Mouse (Mus musculus) regulatory T cell (primary cell): Measurements from ENCODE around the gene Gm20532.

Experiments
- in situ Hi-C: fragments of 300-600 bp; cut with MboI, MseI; formaldehyde crosslinking; loops from one replicate; pipeline ENCODE4 v1.15.1; 2025; ENCODE audit warnings: high pct_unique_total_duplicates

Gene Gm20532

DNA sequence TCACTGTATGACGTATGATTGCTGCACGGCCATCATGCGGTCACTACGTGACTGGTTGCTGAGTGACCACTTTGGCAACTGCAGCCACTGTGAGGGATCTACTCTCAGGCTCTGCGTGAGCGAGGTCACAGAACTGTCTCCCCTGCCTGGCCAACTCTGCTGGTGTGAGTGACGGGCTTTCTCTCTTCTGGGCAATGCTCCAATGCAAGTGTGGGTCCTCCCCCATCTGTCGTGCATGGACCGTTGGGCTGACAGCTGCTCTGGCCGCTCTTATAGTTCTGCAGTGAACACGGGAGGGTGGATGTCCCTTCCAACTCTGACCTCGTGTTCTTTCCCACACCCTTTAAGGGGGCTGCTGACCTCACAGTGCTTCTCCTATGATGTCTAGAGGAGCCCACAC, 13.0 kb upstream of the Gm20532 start:
- in situ Hi-C loops = no loop called here

DNA sequence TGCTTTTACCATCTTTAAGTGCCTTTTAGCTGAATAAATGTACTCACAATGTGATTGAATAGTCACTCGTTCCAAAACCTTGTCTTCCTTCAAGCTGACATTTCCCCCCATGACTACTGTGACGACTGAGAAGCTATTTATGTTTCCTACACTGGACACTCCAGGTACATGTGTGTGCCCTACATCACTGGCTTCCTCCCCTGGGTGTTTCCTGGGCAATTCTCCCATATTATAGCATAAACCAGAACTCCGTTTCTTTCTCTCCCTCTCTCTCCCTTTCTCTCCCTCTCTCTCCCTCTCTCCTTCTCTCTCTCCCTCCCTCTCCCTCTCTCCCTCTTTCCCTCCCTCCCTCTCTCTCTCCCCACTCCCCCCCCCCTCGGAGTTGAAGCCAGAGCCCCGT, 12.6 kb upstream of the Gm20532 start:
- in situ Hi-C loops = no loop called here

GRCm38 (mm10) chr2:26574862-26575261, 11.6 kb upstream of the Gm20532 start:
- in situ Hi-C loops = no loop called here

GRCm38 (mm10) chr2:26575378-26575777, 11.1 kb upstream of the Gm20532 start:
- in situ Hi-C loops = no loop called here

DNA sequence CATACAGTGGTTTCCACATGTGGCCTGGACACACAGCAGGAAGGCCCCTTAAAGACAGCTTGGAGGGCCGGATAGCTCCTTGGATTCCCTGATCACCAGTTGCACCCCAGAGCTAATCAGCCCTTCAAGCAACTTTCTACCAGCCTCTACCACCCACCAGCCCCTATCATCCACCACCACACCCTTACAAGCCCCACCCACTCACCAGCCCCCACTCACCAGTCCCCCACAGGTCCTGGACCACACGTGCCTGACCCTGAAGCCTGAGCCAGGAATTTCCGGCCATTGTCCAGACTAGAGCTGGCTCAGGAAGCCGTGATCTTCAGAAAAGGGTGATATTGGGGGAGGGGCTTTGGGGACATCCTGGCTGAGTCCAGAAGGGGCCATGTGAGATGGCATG, 10.6 kb upstream of the Gm20532 start:
- in situ Hi-C loops = no loop called here

DNA sequence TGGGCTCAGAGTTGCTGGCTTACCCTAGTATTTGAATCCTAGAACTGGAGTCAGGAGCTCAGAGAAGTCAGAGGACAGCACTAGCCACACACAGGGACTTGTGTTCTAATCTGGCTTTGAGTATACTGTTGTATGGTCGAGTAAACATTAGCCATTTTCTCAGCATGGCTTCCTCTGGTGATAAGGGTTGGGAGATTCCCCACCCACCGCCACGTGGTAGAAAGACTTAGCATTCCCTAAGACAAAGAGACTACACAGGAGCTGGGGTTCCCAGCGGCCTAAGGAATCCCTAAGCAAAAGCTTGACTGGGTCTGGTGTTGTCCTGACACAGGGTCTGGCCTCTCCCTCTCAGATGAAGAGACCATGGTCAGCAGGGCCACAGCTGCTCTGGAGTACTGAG, 10.0 kb upstream of the Gm20532 start:
- in situ Hi-C loops = no loop called here

DNA sequence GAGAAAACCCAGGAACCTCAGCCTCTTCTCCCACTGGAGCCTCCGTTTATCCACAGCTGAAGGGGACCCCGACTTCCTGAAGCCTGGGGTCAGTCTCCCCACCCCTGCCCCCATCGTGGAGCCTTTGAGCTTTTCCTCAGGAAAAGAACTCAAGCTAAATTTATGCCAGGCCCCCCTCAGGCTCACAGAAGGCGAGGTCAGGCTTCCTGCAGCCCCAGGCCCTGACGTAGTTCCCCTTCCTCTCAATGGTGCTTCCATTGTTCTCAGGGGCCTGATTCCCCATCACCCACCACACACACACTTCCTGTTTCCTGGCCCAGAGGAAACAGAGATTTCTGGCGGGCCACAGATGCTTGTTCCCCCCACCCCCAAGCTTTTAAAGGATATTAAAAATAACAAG, 8.1 kb upstream of the Gm20532 start:
- in situ Hi-C loops = no loop called here

GRCm38 (mm10) chr2:26579714-26580113, 6.7 kb upstream of the Gm20532 start, which contains the start of gene Egfl7:
TSS of gene Egfl7 (plus strand) at chr2:26580014.
- in situ Hi-C loops = no loop called here

DNA sequence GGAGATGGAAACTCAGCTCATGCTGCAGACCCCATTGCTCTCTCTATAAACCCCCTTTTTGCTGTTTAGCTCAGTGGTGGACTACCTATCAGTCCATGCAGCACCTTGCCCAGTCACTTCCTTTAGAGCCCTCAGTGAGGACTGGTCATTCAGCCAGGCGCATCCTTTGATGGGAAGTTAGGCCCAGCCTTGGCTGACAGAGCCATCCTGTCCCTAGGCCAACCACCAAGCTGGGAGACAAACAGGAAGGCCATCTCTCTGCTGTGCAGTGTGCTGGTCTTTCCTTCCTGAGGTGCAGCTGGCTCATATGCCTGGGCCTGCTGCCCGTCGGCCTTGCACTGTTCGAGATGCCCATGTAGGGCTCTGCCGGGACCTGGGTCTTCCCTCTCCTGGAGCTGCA, 5.7 kb upstream of the Gm20532 start:
- in situ Hi-C loops = no loop called here

GRCm38 (mm10) chr2:26582203-26582602, 4.2 kb upstream of the Gm20532 start:
- in situ Hi-C loops = no loop called here

DNA sequence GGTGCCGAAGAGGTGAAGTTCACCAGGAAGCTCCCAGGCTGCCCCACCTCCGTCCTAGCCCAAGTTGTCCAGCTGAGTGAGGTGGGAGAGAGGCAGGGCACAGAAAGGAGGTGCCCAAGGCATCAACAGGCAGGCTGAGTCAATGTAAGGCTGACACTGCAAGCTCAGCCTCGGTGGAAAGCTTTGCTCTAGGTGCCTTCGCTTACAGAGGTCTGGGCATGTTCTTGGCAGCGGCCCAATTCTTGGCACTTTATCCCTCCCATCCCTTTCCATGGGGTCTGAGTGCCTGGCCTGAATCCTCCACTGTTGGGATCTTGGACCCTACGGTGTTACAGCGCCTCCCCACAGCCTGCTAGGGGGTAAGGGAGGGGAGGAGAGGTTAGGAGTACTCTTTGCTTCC, 3.7 kb upstream of the Gm20532 start:
- in situ Hi-C loops = no loop called here

- in situ Hi-C loops = no loop called here
Measured at GRCm38 (mm10) chr2:26583640-26584039, 2.8 kb upstream of the Gm20532 start.

GRCm38 (mm10) chr2:26585713-26586112, 726 bp upstream of the Gm20532 start:
- in situ Hi-C loops = no loop called here

- in situ Hi-C loops = no loop called here
Measured at GRCm38 (mm10) chr2:26587044-26587405, 586 bp downstream of the Gm20532 start.

- in situ Hi-C loops = no loop called here
Measured at GRCm38 (mm10) chr2:26588573-26588972, 2.1 kb downstream of the Gm20532 start.

- in situ Hi-C loops = no loop called here
Measured at GRCm38 (mm10) chr2:26589284-26589683, 2.8 kb downstream of the Gm20532 start.

DNA sequence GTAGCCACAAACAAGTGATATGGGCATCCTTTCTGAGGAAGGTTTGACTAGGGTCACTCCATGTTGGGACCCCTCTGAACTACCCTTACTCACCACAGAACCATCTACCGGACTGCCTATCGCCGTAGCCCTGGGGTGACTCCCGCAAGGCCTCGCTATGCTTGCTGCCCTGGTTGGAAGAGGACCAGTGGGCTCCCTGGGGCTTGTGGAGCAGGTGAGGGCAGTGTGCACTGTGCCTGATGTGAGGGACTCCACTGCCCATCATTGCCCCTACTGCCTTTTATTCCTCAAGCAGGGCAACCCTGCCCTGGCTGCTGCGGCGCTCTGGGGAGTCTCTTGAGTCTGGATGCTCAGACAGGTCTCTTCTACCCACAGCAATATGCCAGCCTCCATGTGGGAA, 3.8 kb downstream of the Gm20532 start:
- in situ Hi-C loops = no loop called here

GRCm38 (mm10) chr2:26590962-26591361, 4.5 kb downstream of the Gm20532 start:
- in situ Hi-C loops = no loop called here

DNA sequence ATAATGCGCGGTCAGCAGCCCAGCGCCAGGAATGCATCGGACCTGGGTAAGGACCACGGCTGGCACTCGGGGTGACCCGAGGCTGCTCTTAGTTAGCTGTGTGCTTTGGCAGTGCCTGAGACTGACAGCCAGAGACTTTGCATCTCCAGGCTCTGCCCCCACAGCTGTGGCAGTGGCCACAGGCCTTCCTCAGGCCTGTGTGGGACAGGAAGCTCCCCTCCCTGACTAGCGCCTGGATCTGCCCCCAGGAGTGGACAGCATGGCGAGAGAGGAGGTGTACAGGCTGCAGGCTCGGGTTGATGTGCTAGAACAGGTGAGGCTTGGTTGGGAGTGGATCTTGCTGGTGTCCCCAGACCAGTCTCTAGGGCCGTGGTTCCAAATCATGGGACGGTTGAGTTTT, 5.0 kb downstream of the Gm20532 start:
- in situ Hi-C loops = no loop called here

DNA sequence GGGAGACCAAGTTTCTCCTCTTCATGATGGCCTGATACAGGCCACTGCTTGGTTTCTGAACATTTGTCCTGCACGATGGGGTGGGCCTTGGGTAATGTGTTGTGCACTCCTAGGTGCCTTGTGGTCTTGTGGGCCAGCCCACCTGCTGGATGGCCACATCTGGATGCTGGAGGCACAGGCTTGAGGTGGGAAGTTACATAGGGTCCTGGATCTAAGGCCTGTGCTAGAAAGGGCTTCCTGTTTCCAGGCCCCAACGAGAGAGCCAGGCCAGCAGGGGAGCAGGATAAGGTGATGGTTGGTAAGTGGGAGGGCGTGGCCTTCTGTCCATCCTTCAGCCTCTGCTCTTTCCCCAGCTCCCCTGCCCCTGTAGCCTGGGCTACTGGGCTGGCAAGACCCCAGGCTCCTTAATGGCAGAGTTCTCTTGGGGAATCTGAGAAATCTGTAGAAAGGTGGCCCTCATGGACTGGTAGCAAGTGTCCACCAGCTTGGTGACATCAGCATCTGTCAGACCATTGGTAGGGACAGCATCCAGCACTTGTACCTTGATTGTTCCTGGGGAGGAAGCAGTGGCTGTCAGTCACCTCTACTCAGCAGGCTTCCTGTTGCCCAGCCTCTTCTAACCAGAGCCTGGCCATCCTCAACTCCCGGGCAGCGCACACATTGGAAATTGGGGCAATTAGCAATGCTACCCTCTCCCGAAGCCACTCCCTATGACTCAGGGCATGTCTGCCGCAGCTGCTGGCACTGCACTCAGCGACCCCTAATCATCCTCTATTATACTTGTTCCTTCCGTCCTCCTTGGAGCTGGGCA, 7.0 kb downstream of the Gm20532 start:
- in situ Hi-C loops = no loop called here

- in situ Hi-C loops = no loop called here
Measured at GRCm38 (mm10) chr2:26594022-26594346, 7.5 kb downstream of the Gm20532 start.

GRCm38 (mm10) chr2:26594461-26594933, 8.1 kb downstream of the Gm20532 start:
- in situ Hi-C loops = no loop called here

DNA sequence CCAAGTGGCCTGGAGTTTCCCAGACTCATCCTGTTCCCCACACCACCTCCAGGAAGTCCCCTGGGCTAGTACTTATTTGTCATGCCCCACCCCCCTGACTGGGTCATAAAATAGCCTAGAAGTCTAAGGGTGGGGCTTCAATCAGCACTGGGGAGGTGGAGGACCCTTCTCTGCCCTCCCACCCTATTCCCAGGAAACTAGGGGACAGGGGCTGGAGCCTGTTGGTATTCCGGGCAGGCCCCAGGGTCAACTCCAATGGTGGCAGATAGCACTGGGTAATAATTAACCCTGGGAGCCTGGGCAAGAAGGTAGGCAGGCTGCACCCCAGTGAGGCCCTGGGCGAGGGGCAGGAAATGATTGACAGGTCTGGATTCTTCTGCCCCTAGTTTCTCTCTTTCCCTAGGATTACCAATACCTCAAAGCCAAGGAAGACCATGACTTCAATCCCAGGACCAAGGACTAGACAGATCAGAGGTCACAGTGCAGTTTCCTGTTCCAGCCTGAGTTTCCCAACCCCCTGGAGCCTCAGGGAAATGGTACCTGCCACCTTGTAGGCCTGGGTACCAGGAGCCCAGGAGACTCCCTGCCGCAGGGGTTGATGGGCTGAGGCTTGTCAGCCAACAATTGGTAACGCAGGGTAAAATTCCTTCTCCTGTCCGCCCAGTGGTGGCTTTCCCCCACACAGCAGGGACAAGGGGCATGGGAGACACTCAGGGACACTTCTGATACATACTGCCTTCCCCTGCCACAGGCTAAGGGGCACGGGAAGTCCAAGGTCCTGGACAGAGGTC, 8.7 kb downstream of the Gm20532 start:
- in situ Hi-C loops = no loop called here
